Mouse (Mus musculus): ENCODE measurements around the gene Mff.

DNA sequence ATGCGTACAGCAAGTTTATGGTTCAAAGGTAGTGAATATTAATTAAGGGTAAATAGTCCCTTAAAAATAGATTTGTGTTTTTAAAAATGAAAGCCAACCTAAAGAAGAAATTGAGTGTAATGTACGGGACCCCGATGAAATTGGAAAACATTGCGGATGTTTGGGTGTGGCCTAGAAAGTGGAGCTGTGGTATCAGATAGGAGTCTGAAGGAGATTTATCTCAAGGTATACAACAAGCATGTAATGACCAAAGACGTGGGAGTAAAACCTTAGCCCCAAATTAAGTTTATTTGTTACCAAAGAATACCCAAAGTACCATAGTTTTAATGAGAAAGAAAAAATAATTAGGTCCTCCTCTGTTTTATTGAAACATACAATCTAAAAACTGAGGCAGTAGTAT lies 1.8 kb downstream of the Mff start:
- no peak for TF ChIP-seq CTCF (IDR thresholded peaks at IDR 0.05; ENCODE audit: low read depth)
- no peak for TF ChIP-seq EP300 (optimal IDR thresholded peaks at IDR 0.05)
